ENCODE assay signal across 12 mouse cellular contexts in the genomic region with DNA sequence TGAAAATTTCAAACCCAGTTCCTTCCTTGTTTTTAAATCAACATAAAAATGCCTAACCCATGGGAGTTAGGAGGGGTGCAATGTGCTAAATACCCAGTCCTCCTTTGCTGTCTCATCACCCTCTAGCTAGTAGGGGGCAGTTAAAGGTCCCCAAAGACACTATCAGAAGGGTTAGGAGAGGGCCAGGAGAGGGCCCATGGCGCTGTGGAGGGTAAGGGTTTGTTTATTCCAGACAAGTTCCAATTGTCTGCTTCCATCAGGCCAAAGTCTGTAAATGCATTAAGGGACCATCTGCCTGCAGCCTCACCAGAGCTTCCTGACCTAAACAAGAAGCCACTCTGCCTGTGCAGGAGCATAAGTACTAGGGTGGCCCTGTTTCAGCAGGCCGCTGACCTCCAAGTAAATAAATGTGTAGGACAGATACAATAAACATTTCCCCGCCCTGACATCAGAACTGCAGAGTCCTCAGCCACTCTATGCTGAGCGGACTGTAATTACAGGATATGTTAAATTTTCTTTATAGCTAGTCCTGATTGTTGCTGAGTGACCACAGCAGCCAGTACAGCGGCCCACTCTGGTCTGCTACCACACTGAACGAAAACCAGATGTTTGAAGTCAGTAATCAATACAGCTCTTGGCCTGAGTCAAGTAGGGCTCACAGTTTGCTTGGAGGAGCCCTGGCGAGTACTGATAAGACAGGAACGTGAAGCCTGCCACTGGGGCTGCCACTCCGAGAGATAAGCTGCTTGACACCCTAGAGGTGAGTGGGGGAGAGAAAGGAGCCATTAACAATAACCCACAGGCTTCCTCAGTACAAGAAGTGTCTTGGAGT.
DNase-seq lines count a peak whose midpoint lies in the region; ATAC-seq lines count a peak whose summit lies in the region.
"Had no signal": no experiment of that assay in that cellular context is flagged by ENCODE, and none has a peak within 500 bp of the region (broad histone marks: within the 10 kb centered on the region; RNA-seq: fewer than 3 reads in every experiment).

No protein-coding gene starts in this region.

- H3K36me3 ChIP-seq in stomach, embryonic 16.5 days (ENCODE audit: control insufficient read depth, insufficient read depth, low read length), result no peaks in the 10 kb centered on the region
- H3K36me3 ChIP-seq: neural tube, embryonic 13.5 days had no signal

- H3K27ac ChIP-seq in stomach, embryonic 16.5 days (ENCODE audit: low read length), result peak overlapping the region; percentile 23; the same call in 1 of the 2 replicates
- H3K27ac ChIP-seq: neural tube, embryonic 13.5 days had no signal

- no peak overlapping the region for H3K9ac ChIP-seq in stomach, embryonic 16.5 days (ENCODE audit: low read length)
- H3K9ac ChIP-seq: neural tube, embryonic 13.5 days had no signal

- H3K9me3 ChIP-seq in stomach, embryonic 16.5 days (replicated peaks; ENCODE audit: control insufficient read depth, low read length), result peaks cover 8% of the 10 kb centered on the region; the same call in 1 of the 2 replicates

- H3K4me2 ChIP-seq in stomach, embryonic 16.5 days (ENCODE audit: low read depth, low read length), result no peak overlapping the region
- H3K4me2 ChIP-seq: neural tube, embryonic 13.5 days had no signal

- H3K4me3 ChIP-seq in stomach, embryonic 16.5 days (replicated peaks; ENCODE audit: low read length), result no peak overlapping the region
- H3K4me3 ChIP-seq: neural tube, embryonic 13.5 days had no signal

- H3K27me3 ChIP-seq in stomach, embryonic 16.5 days (ENCODE audit: control insufficient read depth, insufficient read depth, low read length), result no peaks in the 10 kb centered on the region
- H3K27me3 ChIP-seq: neural tube, embryonic 13.5 days had no signal

- peak; percentile 80; the same call in 1 of the 2 replicates for ATAC-seq in stomach, embryonic 16.5 days (ENCODE audit: insufficient read depth, low FRiP score)
- ATAC-seq: forebrain, embryonic 16.5 days had no signal

- peaks cover 10% of the 10 kb centered on the region for H3K4me1 ChIP-seq in stomach, embryonic 16.5 days (ENCODE audit: control insufficient read depth, insufficient read depth, low read length)
- H3K4me1 ChIP-seq: neural tube, embryonic 13.5 days had no signal

- 26% methylated on average over 9 of the region's 9 CpGs for WGBS in stomach, embryonic 16.5 days

- intact Hi-C loops in heart, postnatal 25 days (cut with DNase I), result no loop called here

- DNase-seq in heart, adult 11 months, result peak; percentile 61
- no peak for DNase-seq in heart, postnatal 25 days (ENCODE audit: low spot score)
- peak; percentile 57 for DNase-seq in spleen, adult 12 weeks (ENCODE audit: low spot score)
- DNase-seq in spleen, adult 18-20 months, result no peak
- peak; percentile 92 for DNase-seq in liver
- DNase-seq in testis, postnatal 10 days (ENCODE audit: low spot score), result no peak
- no peak for DNase-seq in ovary, adult 18-20 months (ENCODE audit: low spot score)
- DNase-seq: heart, postnatal 4 days; lung, adult 2 months had no signal

Comparison
In these comparisons a context has a peak if more than half of its experiments do, and no peak if none do; other contexts are left out.
1. DNase-seq: peak in heart, adult 11 months (single experiment), spleen, adult 12 weeks (single experiment) and liver (single experiment); none in heart, postnatal 25 days (single experiment), spleen, adult 18-20 months (0 of 2), testis, postnatal 10 days (single experiment) and ovary, adult 18-20 months (single experiment).